Mouse (Mus musculus) urinary bladder, adult 18-20 months (tissue): Measurements from ENCODE around the gene Vmn2r-ps130.
"Not testable (repeated sequence)": the region's sequence is repeated elsewhere in the genome, so short reads cannot be mapped to it uniquely, and the experiment has no call there.

Experiments
- DNase-seq, 2 experiments: peaks; one replicate each; pipeline ENCODE4 v3.0.0; 2022; ENCODE audit warnings: low spot score in 2 of 2, mixed read lengths in 2 of 2

The Vmn2r-ps130 gene

GRCm38 (mm10) chr17:23060866-23061265 is at the start of gene Vmn2r-ps130:
Gene Vmn2r-ps130, plus strand, starts transcription at chr17:23061166.
- DNase-seq: not testable (repeated sequence)
